Mouse (Mus musculus) 3T3-L1 (cell line): ENCODE measurements around the gene Psmb2.

ENCODE experiments used
- DNase-seq: peaks from one replicate; pipeline ENCODE4 v3.0.0-alpha.2; 2015; ENCODE audit warnings: low read depth, low spot score

The Psmb2 gene

GRCm38 (mm10) chr4:126677054-126678003 is at the start of gene Psmb2:
Gene Psmb2 (plus strand): TSS chr4:126677630.
- peak; percentile 96 for DNase-seq

- peak; percentile 36 for DNase-seq
Observed at GRCm38 (mm10) chr4:126631922-126632321, 45.5 kb upstream of the Psmb2 start.

- DNase-seq, result no peak
Observed at GRCm38 (mm10) chr4:126632668-126633067, 44.8 kb upstream of the Psmb2 start.

GRCm38 (mm10) chr4:126636330-126636729 is 41.1 kb upstream of the Psmb2 start:
- no peak for DNase-seq

GRCm38 (mm10) chr4:126637446-126637845 is 40.0 kb upstream of the Psmb2 start:
- DNase-seq, result no peak

GRCm38 (mm10) chr4:126639339-126639738 is 38.1 kb upstream of the Psmb2 start:
- DNase-seq, result no peak

GRCm38 (mm10) chr4:126641901-126642300 is 35.5 kb upstream of the Psmb2 start:
- no peak for DNase-seq

- DNase-seq, result no peak
Observed at GRCm38 (mm10) chr4:126643815-126644214, 33.6 kb upstream of the Psmb2 start.

GRCm38 (mm10) chr4:126644333-126644963 is 33.0 kb upstream of the Psmb2 start:
- no peak for DNase-seq

- DNase-seq, result no peak
Observed at GRCm38 (mm10) chr4:126647996-126648910, 29.2 kb upstream of the Psmb2 start.

- no peak for DNase-seq
Observed at GRCm38 (mm10) chr4:126653148-126653547, 24.3 kb upstream of the Psmb2 start.

GRCm38 (mm10) chr4:126655356-126655755 is 22.1 kb upstream of the Psmb2 start:
- no peak for DNase-seq

- DNase-seq, result no peak
Observed at GRCm38 (mm10) chr4:126661249-126661648, 16.2 kb upstream of the Psmb2 start.

GRCm38 (mm10) chr4:126667075-126667474 is 10.4 kb upstream of the Psmb2 start:
- no peak for DNase-seq

- peak; percentile 14 for DNase-seq
Observed at GRCm38 (mm10) chr4:126682298-126682697, 4.9 kb downstream of the Psmb2 start.

GRCm38 (mm10) chr4:126683084-126683483 is 5.7 kb downstream of the Psmb2 start:
- no peak for DNase-seq

- DNase-seq, result no peak
Observed at GRCm38 (mm10) chr4:126689457-126689856, 12.0 kb downstream of the Psmb2 start.

- no peak for DNase-seq
Observed at GRCm38 (mm10) chr4:126693021-126693420, 15.6 kb downstream of the Psmb2 start.

GRCm38 (mm10) chr4:126696908-126697307 is 19.5 kb downstream of the Psmb2 start:
- DNase-seq, result no peak

- no peak for DNase-seq
Observed at GRCm38 (mm10) chr4:126706630-126707438, 29.4 kb downstream of the Psmb2 start.

- no peak for DNase-seq
Observed at GRCm38 (mm10) chr4:126707439-126707826, 30.0 kb downstream of the Psmb2 start.
